8 mouse cellular contexts compared by ENCODE assay signal in the genomic region with DNA sequence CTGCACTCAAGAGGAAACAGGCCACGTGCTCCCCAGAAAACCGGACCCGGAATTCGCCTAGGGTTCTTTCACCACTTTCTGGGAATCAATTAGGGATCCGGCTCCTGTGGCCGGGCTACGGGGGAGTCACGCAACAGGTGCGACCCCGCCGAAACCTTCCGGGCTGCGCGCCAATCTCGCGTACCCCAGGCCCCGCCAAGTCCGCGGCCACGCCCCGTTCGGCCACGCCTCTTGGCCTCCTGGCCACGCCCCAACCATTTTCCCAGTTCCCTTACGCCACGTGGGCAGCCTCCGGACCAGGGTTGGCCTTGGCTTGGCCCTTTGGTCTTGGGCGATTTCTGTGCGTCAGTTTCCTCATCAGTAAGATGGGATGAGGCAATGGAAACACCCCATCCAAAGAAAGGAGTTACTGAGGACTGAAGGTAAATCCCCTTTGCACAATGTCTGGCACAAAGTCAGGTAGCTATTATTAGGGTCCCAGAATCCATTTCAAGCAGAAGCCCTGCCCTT. TPM values are rescaled to one million over a fixed set of nuclear protein-coding genes. Genes with fewer than 3 reads are reported as not detected.
DNase-seq lines count a peak whose midpoint lies in the region; ATAC-seq lines count a peak whose summit lies in the region.

Gene Ampd2 (minus strand): TSS at position 182 of the 510 bp plus-strand sequence.

- under 1% methylated on average over 29 of the region's 29 CpGs for WGBS in limb, embryonic 13.5 days
- WGBS in midbrain, embryonic 14.5 days = under 1% methylated on average over 29 of the region's 29 CpGs
- under 1% methylated on average over 29 of the region's 29 CpGs for WGBS in stomach, embryonic 15.5 days

- DNase-seq in 3T3-L1 (ENCODE audit: low read depth, low spot score) = peak; percentile 88
- DNase-seq in adrenal gland, adult (ENCODE audit: inconsistent age in 2 of 2, low spot score in 1 of 2) = peak; percentile 95 to 98
- DNase-seq in embryo, embryonic 9.5 days (ENCODE audit: extremely low spot score) = peak; percentile 95
- DNase-seq in heart, adult 18-20 months = peak; percentile 85 to 89
- DNase-seq in kidney, adult 11 months = peak; percentile 83
- DNase-seq in midbrain, embryonic 14.5 days = peak; percentile 69

- H3K27me3 ChIP-seq in limb, embryonic 13.5 days = no peaks in the 10 kb centered on the region
- H3K27me3 ChIP-seq in midbrain, embryonic 14.5 days (ENCODE audit: control insufficient read depth, insufficient read depth, low read length) = no peaks in the 10 kb centered on the region
- H3K27me3 ChIP-seq in stomach, embryonic 15.5 days (replicated peaks) = no peaks in the 10 kb centered on the region

- no peaks in the 10 kb centered on the region for H3K9me3 ChIP-seq in limb, embryonic 13.5 days
- no peaks in the 10 kb centered on the region for H3K9me3 ChIP-seq in midbrain, embryonic 14.5 days (ENCODE audit: control insufficient read depth, low read length)
- H3K9me3 ChIP-seq in stomach, embryonic 15.5 days = no peaks in the 10 kb centered on the region

- H3K27ac ChIP-seq in limb, embryonic 13.5 days = peak within 1 kb of the TSS; percentile 88
- H3K27ac ChIP-seq in midbrain, embryonic 14.5 days (replicated peaks; ENCODE audit: low read depth, low read length) = peak within 1 kb of the TSS; percentile 76
- peak within 1 kb of the TSS; percentile 96 for H3K27ac ChIP-seq in stomach, embryonic 15.5 days

- peak; percentile 24 for ATAC-seq in limb, embryonic 13.5 days (ENCODE audit: low FRiP score, low read depth)
- ATAC-seq in midbrain, embryonic 14.5 days (ENCODE audit: low FRiP score, low TSS enrichment) = peak; percentile 7; the same call in 1 of the 2 replicates
- no peak for ATAC-seq in stomach, embryonic 15.5 days (ENCODE audit: insufficient read depth, low FRiP score, low read depth)

- H3K4me3 ChIP-seq in limb, embryonic 13.5 days = peak within 1 kb of the TSS; percentile 68
- peak within 1 kb of the TSS; percentile 58 for H3K4me3 ChIP-seq in midbrain, embryonic 14.5 days (replicated peaks; ENCODE audit: low read depth, low read length)
- H3K4me3 ChIP-seq in stomach, embryonic 15.5 days (replicated peaks) = peak within 1 kb of the TSS; percentile 60

- peak within 1 kb of the TSS; percentile 100 for H3K4me2 ChIP-seq in limb, embryonic 13.5 days (replicated peaks)
- H3K4me2 ChIP-seq in midbrain, embryonic 14.5 days (ENCODE audit: low read length) = peak within 1 kb of the TSS; percentile 99
- H3K4me2 ChIP-seq in stomach, embryonic 15.5 days = peak within 1 kb of the TSS; percentile 95

- H3K36me3 ChIP-seq in limb, embryonic 13.5 days = no peaks in the 10 kb centered on the region
- H3K36me3 ChIP-seq in midbrain, embryonic 14.5 days (ENCODE audit: control insufficient read depth, insufficient read depth, low read length) = no peaks in the 10 kb centered on the region
- H3K36me3 ChIP-seq in stomach, embryonic 15.5 days = no peaks in the 10 kb centered on the region

- peak within 1 kb of the TSS; percentile 81 for H3K9ac ChIP-seq in limb, embryonic 13.5 days
- H3K9ac ChIP-seq in midbrain, embryonic 14.5 days (replicated peaks; ENCODE audit: low read length) = peak within 1 kb of the TSS; percentile 70
- peak within 1 kb of the TSS; percentile 35 for H3K9ac ChIP-seq in stomach, embryonic 15.5 days

- peaks cover 63% of the 10 kb centered on the region for H3K4me1 ChIP-seq in limb, embryonic 13.5 days
- peaks cover 42% of the 10 kb centered on the region for H3K4me1 ChIP-seq in midbrain, embryonic 14.5 days (ENCODE audit: control insufficient read depth, insufficient read depth, low read length)
- peaks cover 42% of the 10 kb centered on the region for H3K4me1 ChIP-seq in stomach, embryonic 15.5 days

RNA-seq across cellular contexts. Expression of gene Ampd2, which starts in this region (rescaled TPM):
- total RNA-seq in heart, adult 18-20 months (2021) = 1 to 10 TPM; 4.6 to 5.8 TPM
- polyA plus RNA-seq in limb, embryonic 13.5 days (2015; fragmentation: Nextera tagmentation; extraction: Ambion mirVana) = 48.5 and 49.2 TPM in 2 replicates
- 45.9 and 53.3 TPM in 2 replicates for polyA plus RNA-seq in midbrain, embryonic 14.5 days (2014; fragmentation: Nextera tagmentation; extraction: Ambion mirVana)
- polyA plus RNA-seq in stomach, embryonic 15.5 days (2015; fragmentation: Nextera tagmentation; extraction: Ambion mirVana) = 49.0 and 56.1 TPM in 2 replicates
